Mouse (Mus musculus) small intestine, adult 2 months (tissue): ENCODE measurements around the gene Sfswap.

Source experiments
- CTCF ChIP-seq: fragments of 200-500 bp; IDR thresholded peaks from 2 replicates; pipeline ENCODE4 v1.5.1; 2012; ENCODE audit warnings: low read depth, mild to moderate bottlenecking, control low read depth, inconsistent platforms, low read length, moderate library complexity, mixed read lengths; ENCODE audit not compliant: insufficient replicate concordance, insufficient read length; ENCODE audit errors: extremely low read depth
- POLR2A ChIP-seq: fragments of 200-500 bp; IDR thresholded peaks from 2 replicates; pipeline ENCODE4 v1.6.1; 2012; ENCODE audit warnings: low read depth, mild to moderate bottlenecking, control low read depth, inconsistent platforms, low read length, moderate library complexity

DNA sequence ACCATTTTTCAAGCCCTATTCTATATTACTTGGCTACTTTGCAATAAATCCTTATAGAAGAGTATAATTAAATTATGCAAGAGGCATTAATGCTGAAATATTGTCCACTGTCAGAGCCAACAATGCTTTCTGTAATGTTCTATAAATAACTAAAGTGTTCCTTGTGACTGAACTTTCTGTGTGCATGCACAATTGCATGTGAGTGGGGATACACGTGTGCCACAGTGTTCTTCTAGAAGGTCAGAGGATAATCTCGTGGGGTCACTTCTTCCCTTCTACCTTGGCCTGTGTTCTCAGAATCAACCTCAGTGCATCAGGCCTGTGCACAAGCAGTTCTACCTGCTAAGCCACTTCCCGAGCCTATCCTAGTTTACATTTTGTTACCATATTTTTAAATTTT, 22.1 kb downstream of the Sfswap start:
- no peak for TF ChIP-seq CTCF
- TF ChIP-seq POLR2A: no peak
